Mouse (Mus musculus) thymus, adult 2 months (tissue): Measurements from ENCODE around the gene BC049762.

Source experiments
- CTCF ChIP-seq: fragments of 200-500 bp; IDR thresholded peaks from 2 replicates; pipeline ENCODE4 v1.5.1; 2012; ENCODE audit warnings: mild to moderate bottlenecking, control low read depth, low read length, moderate library complexity, borderline replicate concordance; ENCODE audit not compliant: control insufficient read depth, poor library complexity, insufficient read depth; ENCODE audit errors: extremely low read depth
- POLR2A ChIP-seq: fragments of 200-500 bp; IDR thresholded peaks from 2 replicates; pipeline ENCODE4 v1.6.1; 2012; ENCODE audit warnings: mild to moderate bottlenecking, low read length, control low read depth, moderate library complexity; ENCODE audit not compliant: control insufficient read depth, poor library complexity, insufficient read depth; ENCODE audit errors: extremely low read depth

- TF ChIP-seq CTCF: no peak
- no peak for TF ChIP-seq POLR2A
These were observed 45.5 kb upstream of the BC049762 start for GRCm38 (mm10) chr11:51308306-51308705.
